Mouse (Mus musculus): Measurements from ENCODE around the gene Maats1. TPM values are rescaled to one million over a fixed set of nuclear protein-coding genes. Genes with fewer than 3 reads are reported as not detected.

Maats1 gene
- polyA plus RNA-seq, 1 experiment, result 0.86 TPM

DNA sequence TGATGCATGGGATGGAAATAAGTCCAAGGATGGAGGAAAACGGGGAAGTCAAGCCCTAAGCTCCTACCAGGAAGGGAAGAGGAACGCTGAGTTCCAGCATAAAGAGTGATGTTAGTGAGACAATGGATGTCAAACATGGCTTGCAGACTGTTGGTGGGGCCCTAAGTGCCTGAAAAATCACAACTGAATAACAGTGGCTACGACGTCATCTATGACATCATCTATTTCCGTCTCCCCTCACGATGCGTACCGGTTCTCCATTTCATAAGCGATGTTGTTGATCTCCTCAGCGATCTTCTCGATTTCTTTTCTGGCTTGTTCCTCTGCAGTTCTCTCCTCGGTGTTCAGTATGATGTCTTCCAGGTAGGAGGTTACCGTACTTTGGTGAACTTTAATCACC, 39.6 kb downstream of the Maats1 start:
- DNase-seq (ENCODE audit: extremely low spot score in 1 of 2, low spot score in 1 of 2), result no peak

DNA sequence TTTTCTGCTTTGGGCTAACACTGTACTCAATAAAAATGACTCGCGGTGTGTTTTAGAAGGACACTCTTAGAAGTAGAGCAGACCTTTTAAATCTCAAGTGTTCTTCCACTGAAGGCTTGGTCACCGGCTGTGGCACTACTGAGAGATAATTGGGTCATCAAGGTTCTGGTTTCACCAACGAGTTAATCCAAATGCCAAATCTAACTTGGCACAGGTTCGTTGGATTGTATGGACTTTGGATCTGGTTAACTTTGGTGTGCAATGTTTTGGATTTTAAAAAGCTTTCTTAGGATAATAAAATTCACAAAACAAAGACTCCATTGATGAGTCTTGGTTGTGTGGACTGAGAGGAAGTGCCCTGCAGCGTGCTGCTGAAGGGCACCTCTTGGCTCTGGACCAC, 43.5 kb downstream of the Maats1 start:
- no peak for DNase-seq (ENCODE audit: extremely low spot score in 1 of 2, low spot score in 1 of 2)

DNA sequence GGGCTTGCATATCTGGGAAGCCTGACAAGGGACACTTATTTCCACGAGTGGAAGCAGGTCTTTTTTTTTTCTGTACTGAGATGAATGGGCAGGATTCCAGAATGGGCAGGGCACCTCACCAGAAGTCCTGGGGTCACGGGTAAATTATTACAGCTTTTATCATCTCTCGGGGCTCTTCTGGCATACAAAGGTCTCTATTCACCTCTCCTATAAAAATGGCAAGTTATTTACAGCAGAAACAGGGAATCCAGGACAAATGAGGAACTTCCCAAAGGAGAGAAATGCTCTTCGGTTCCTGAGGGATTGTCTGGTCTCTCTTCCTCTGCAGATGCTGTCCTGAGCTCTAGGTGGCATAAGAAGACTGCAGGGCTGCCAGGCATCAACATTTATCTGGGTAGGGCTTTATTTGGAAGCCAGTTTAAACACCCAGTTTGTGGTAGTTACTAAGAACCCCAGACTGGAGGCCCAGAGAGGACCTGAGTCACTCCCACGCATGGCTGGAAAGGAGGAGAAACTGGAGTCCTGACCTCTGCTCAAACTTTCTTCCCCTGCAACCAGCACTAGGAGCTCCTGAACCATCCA, 46.5 kb downstream of the Maats1 start:
- DNase-seq (ENCODE audit: extremely low spot score in 1 of 2, low spot score in 1 of 2), result peak in 1 of 2 experiments; percentile 36

DNA sequence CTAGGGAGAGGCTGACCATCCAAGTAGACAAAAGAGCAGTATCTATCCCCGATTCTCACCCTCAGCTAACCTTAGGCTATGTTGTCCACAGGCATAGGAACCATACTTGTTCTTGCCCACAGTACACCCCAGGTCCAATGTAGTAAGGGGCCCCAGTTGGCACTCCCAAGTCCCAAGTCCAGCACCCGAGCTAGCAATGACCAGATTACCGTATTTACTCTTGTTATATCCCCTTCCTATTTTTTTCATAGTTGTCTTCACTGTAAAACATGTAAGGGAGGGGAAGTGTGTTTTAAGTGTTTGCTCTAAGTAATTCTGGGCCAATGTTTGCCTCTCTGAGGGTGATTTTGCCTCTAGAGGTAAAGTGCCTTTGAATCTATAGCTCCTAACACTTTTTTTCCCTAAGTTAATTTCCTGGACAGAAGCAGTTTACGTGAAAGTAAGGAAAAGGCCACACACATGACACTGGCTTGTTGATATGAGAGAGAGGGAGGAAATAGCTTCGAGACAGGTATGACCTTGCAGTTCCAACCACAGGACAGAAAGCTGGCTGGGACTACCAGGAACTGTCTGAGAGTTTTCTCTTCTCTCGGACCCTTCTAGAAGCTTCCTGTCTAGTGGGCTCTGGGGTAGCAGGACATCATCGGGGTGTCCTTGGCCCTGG, 47.1 kb downstream of the Maats1 start, which contains the start of gene Nr1i2:
Gene Nr1i2 (minus strand): TSS at position 140 of the 664 bp plus-strand sequence.
- no peak for DNase-seq (ENCODE audit: extremely low spot score in 1 of 2, low spot score in 1 of 2)

DNA sequence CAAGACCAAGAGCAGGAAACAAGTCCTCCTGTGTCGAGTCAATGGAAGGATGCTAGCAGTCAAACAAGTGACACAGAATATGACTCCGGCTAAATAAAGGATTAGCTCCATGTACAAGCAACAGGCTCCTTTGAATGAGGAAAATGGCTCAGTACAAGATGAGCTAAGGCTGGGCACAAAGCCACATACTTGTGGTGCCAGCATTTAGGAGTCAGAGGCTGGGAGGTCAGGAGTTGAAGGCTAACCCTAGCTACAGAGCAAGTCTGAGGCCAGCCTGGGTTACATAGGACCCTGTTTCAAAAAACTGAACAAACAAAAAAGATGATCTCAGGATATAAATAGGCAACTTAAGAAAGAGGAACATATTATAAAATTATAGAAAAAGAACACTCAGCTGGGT, 51.8 kb downstream of the Maats1 start:
- no peak for DNase-seq (ENCODE audit: extremely low spot score in 1 of 2, low spot score in 1 of 2)

DNA sequence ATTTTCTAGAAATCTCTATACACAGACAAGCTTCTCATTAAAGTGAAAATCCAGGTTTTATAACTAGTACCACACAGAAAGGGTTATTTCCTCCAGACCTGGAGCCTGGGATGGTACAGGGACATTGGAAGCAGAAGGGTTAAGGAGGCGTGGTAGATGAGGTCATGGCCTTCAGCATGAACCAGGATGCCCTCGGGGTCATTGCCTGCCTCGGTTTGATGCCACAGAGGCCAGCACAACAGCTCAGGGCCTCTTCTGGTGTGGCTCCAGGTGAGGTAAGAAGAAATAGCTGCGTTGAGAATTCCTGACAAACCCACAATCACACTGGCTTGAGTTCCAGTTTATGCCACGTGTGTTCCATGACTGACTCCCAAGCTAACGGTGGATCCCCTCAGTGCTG, 53.1 kb downstream of the Maats1 start:
- DNase-seq (ENCODE audit: extremely low spot score in 1 of 2, low spot score in 1 of 2), result no peak

DNA sequence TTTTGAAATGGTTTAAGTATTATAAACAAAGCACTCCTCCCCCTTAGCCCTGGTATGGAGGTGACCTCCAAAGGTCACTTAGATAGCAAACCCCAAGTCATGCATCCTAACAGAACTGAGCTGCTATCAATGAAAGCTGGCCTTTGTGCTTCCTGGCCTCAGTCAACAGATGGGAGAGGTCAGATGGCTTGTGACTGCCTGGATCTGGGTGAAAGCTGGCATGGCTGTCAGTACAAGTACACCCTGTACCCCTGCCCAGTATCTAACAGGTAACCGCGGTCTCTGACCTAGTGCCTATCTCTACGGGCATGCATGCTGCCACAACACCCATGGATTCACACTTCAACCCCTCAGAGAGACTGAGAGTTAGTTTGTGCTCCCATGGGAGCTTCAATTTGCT, 54.2 kb downstream of the Maats1 start:
- no peak for DNase-seq (ENCODE audit: extremely low spot score in 1 of 2, low spot score in 1 of 2)

DNA sequence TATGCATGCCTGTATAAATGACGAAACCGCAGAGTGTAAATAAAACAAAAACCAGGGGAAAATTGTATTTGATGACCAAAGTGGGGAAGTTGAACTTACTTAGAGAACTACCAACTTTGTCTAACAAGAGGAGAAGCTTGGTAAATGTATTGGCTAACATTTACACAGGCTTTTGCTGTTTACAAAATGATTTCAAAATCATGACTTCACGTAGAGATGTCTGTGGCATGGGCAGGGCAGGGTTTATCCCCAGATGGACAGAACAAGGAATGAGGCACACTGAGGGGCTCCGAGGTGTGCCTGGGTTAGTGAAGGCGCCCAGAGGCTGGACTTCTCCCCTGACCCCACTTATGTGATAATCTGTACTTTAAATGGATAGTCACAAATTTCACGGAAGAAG, 54.6 kb downstream of the Maats1 start:
- no peak for DNase-seq (ENCODE audit: extremely low spot score in 1 of 2, low spot score in 1 of 2)

DNA sequence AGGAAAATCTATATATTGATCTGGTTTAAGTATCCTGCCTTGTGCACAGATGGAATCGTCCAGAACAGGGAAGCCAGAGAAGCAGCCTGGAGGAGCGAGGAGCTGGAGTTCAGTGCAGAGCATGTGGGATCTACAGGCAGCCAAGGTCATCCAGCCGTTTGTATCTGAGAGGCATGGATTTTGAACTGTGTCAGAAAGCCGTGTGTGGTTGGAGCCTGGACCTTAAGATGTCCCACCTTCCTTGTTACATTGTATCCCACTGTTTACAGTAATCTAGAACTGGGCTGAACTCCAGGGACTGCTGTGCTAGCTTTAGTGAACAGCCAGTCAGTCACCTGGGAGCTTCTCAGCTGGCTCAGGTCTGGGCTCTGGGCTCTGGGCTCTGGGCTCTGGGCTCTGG, 55.4 kb downstream of the Maats1 start:
- no peak for DNase-seq (ENCODE audit: extremely low spot score in 1 of 2, low spot score in 1 of 2)

DNA sequence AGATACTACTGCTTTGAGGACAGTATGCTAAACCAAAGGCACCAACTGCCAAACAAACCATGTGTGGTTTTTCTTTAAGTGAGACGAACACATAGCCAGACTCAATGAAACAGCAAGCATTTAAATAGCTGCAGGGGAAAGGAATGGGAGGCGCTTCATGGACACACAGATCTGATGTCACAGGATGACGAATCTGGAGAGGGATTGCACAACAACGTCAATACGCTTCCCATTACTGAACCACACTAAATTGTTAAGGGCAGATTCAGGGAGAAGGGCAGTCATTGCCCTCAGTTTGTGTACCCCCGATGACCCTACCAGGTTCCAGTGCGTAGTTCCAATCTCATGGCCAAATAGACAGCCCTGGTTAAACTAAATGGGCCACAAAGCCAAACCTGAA, 56.1 kb downstream of the Maats1 start:
- DNase-seq (ENCODE audit: extremely low spot score in 1 of 2, low spot score in 1 of 2), result no peak

DNA sequence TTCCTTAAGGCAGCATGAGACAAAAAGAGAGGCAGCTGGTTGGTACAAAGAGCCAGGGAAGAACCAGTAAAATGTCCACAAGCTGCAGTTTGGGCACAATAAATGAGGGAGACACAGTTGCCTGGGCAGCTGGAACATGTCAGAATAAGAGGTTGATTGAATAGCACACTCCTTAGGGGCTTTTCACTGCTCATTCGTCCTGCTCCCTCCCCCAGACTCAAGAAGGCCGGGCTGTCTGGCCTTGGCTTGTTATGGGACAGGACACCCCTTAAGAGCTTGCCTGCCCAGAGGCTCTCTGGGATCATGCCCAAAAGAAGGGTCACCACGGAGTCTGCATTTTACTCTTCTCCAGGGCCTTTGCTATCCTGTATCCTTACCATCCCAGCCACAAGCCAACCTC, 58.6 kb downstream of the Maats1 start:
- DNase-seq (ENCODE audit: extremely low spot score in 1 of 2, low spot score in 1 of 2), result no peak

DNA sequence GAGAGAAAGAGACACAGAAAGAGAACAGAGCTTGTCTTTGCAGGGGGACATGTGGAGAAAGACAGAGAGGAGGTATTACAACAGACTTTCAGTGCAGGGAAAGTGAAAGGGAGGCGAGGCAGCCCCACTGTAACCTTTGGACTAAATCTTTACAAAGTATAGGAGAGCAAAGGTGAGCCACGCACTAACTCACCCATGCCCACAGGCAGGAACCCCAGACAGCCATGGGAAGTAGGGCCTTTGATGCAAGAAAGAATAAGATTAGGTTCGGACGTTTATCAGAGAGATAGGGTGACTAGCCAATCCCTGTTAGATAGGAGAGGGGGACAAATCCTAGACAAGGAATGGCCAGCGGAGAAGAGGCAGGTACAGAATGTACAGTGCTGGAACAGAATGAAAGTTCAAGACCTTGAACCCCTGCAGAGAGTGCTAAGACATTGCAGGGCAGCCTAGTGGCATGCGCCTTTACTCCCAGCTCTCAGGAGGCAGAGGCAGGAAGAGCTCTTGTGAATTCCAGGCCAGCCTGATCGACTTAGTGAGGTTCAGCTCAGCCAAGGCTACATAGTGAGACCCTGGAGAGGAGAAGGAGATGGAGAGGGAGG, 59.3 kb downstream of the Maats1 start:
- DNase-seq (ENCODE audit: extremely low spot score in 1 of 2, low spot score in 1 of 2), result no peak

DNA sequence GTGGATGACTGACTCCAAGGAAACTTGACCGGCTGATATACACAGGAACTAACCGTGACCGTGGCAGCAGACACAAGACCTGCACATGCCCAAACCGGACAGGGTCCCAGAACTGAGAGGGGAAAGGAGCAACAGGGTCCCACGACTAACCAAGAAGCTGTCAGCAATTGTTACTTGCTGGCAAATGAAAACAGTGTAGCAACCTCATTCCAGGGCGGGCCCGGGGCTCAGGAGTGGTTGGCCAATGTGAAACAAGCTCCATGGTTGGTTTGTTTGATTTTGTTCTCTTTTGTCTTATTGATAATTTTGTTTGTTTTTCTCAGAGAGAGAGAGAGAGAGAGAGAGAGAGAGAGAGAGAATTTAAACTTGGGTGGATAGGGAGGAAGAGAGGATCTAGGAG, 61.0 kb downstream of the Maats1 start:
- no peak for DNase-seq (ENCODE audit: extremely low spot score in 1 of 2, low spot score in 1 of 2)

DNA sequence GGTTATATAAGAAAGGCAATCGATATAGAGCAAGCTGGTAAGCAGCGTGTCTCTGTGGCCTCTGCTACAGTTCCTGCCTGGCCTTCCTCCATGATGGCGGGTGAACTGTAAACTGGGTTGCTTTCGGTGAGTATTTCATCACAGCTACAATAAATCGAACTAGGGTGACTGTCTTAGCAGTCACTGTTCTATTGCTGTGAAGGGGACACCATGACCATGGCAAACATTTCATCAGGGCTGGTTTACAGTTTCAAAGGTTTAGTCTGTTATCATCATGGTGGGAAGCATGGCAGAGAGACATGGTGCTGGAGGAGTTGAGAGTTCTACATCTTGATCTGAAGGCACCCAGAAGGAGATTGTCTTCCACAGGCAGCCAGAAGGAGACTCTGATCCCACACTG, 62.1 kb downstream of the Maats1 start:
- no peak for DNase-seq (ENCODE audit: extremely low spot score in 1 of 2, low spot score in 1 of 2)

DNA sequence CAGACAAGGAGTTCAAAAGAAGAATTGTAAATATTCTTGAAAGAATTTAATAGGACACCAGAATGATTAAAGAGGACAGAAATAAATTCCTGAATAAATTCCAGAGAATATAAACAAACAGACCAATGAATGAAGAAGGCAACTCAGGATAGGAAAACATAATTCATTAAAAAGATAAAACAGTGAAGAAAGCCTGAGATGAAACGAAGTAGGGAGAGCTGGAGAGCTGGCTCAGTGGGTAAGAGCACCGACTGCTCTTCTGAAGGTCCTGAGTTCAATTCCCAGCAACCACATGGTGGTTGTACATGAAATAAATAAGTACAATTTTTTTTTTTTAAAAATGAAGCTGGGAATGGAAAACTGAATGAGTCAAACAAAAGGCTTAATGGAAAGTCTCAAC, 67.2 kb downstream of the Maats1 start:
- DNase-seq (ENCODE audit: extremely low spot score in 1 of 2, low spot score in 1 of 2), result no peak

DNA sequence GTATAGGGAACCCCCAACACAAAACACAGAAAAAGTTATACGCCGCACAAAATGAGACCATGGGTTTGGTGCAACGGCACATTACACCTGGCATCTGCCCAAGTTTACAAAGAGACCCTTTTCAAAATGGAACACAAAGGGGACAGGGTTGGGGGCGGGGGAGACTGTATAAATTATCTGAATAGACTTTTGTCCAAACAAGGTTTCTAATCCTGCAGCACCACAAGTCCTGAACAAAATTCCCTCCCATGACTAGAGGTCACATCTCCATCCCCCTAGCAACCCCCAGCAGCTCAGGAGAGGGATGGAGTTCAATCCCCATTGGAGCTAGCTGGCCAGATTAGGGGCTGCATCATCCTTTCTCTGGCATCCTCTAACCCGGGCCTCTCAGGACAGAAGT, 69.5 kb downstream of the Maats1 start:
- DNase-seq (ENCODE audit: extremely low spot score in 1 of 2, low spot score in 1 of 2), result no peak

DNA sequence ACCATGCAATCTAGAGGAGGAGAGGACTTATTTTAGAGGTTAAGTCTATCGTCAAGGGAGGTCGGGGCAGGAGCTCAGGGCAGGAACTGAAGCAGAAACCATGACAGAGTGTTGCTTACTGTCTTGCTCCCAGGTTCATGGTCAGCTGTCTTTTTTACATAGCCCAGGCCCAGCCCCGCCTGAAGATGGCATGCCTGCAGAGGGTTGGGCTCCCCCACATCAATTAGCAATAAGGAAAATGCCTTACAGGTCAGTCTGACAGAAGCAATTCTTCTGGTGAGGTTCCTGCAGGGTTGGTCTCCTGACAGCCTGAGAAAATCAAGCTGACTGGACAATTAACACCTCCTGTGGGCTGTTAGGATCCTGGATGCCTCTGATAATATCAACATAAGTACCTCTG, 70.3 kb downstream of the Maats1 start:
- DNase-seq (ENCODE audit: extremely low spot score in 1 of 2, low spot score in 1 of 2), result no peak

DNA sequence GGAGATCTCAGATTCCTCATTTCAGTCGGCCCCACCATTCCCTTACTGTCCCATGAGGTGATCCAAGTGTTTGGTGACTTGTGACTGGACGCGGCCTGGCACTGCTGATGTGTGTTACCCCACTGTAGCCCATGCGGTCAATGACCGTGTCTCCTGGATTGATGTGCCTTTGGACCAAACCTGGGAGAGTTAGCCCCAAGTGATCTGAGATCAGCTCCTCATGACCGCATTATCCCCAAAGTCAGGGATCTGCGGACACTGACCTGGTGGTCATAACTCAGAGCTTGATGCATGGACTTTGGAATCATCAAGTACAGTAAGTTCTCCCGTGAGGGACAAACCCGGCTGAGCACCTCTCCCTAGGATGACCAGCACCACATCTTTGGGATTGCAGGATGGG, 86.0 kb downstream of the Maats1 start:
- no peak for DNase-seq (ENCODE audit: extremely low spot score in 1 of 2, low spot score in 1 of 2)

DNA sequence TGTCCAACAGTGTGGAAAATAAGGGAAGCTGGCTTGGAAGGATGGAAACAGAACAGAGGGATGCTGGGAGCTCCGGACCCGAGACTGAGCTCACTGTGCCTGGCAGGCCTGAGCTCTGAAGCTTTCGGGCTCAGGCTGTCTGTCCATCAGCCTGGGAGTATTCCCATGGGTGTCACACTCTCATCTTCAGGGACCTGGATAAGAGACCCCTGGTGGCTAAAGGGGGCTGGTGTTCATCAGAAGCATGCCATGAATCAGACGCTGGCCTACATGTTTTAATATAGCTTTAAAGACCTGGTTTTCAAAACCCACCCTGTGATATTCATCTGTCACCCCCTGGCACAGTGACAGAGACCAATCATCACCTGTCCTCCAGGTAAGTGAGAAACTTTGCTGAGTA, 86.8 kb downstream of the Maats1 start:
- DNase-seq (ENCODE audit: extremely low spot score in 1 of 2, low spot score in 1 of 2), result no peak

DNA sequence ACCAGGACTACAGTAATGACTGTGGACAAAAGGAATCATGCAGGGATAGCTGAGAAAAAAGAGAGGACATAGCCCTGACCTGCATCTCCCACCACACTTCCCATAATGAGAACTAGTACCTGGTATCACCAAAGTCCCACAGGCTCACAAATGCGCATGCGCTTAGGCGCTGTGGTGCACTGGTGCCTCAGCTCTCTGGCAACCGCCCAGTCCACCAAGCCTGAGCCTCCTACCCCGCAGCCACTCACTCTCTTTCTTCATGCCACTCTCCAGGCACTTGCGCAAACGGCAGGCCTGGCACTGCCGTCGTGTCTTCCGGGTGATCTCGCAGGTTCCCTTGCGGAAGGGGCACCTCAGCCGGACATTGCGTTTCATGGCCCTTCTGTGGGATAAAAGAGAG, 87.9 kb downstream of the Maats1 start:
- DNase-seq (ENCODE audit: extremely low spot score in 1 of 2, low spot score in 1 of 2), result no peak

DNA sequence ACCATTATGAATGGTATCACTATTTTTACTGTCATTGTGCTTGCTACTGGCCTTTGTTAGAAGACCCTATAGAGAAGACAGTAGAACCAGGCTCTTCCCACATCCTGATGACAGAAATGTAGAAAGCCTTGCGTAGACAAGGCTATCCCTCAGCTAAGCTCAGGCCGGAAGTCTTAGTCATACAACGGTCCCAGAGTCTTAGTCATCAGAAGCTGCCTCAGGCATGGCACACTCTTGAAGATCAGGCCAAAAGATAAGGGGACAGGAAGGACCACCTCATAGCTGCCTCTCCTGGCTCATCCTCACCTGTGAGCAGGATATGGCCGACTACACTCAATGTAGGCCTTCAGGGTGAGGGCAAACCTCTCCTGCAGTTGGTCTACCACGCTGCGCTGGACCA, 91.5 kb downstream of the Maats1 start:
- no peak for DNase-seq (ENCODE audit: extremely low spot score in 1 of 2, low spot score in 1 of 2)

DNA sequence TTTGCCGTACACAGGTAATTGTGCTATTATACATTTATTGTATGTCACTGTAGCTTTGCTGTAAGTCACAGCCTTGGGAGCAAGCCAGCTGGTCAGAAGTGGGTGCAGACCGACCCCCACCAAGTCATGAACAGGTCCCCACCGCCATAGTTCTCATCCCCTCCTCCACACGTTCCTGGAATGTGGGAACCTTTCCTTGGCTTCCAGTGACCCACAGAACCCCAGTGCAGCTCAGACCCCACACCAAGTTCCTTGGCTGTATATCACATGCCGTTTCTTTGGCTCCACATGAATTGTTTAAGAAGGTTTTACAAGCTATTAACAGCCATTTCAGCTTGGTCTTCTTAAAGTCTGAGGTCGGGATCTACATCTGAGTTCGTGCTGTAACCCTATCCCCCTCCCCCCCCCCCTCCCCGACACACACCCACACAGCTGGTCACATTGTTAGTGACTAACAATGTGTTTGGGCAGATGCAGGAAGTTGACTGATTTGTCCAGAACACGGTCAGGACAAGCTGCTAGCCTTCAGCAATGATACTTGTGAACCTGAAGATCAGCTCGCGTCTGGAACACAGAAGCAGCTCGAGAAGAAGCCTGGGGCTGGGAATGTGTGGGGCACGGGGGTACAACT, 93.5 kb downstream of the Maats1 start:
- DNase-seq (ENCODE audit: extremely low spot score in 1 of 2, low spot score in 1 of 2), result no peak

All from frontal cortex, adult 2 months (tissue).